Mouse (Mus musculus) spleen, postnatal 36 days (tissue): ENCODE results near the gene Slc10a7.
"Not testable (repeated sequence)": the region's sequence is repeated elsewhere in the genome, so short reads cannot be mapped to it uniquely, and the experiment has no call there.

ENCODE experiments used
- DNase-seq, 2 experiments: peaks; one replicate each; pipeline ENCODE4 v3.0.0; 2022; ENCODE audit warnings: low spot score in 2 of 2, mixed read lengths in 1 of 2

Gene Slc10a7

GRCm38 (mm10) chr8:78509273-78510031, at the start of gene Slc10a7:
Gene Slc10a7 (plus strand): TSS chr8:78509346.
- peak; percentile 79 to 83 for DNase-seq

GRCm38 (mm10) chr8:78463941-78464340, 45.2 kb upstream of the Slc10a7 start:
- DNase-seq: no peak

DNA sequence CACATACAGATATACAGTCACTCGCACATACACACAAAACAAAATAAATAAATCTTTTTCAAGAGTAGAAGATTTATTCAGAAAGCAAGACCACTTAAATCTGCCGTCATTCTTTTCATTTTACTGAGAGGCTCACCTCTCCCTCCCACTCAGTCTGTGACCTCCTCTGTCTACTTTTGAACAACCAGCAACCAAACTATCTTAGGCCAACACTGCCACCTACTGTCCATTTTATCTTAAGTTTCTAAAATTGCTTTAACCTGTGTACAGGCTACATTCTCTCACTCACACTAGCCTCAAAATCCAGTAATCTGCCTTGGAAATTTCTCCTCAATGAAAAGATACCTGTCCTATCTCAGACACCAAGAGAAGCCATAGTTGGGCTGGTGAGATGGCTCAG, 41.3 kb upstream of the Slc10a7 start:
- no peak for DNase-seq

DNA sequence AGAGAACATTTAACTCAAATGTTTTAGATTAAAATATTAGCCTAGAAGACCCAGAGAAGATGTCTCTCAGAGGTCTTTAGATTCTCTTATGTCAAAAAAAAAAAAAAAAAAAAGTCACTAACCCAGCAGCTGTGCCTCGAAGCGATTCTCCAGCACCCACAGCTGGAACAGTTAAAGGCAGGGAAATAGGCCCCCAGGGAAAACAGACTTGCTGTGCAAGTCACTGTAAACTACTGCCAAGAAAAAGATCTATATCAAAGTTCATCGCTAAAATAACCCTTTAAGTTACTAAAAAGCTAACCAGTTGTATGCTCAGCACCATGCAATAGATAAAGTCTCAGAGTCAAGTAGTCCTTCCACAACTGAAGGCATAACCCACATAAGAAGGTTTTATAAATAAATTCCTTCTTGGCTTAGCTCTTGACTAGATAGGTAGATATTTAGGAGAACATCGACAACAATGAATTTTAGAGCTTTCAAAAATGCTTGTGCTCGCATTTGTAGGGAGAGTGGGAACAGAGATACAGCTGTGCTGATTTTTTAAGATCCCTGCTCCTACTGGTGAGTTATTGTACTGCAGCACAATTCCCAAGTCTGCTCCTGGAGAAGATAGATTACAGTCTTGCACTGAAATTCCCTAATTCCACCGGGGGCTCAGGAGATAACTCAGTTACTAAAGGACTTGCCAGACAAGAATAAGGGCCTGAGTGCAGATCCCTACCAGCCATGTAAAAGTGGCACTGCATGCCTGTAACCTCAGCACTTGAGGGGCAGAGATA, 31.9 kb upstream of the Slc10a7 start:
- no peak for DNase-seq

- no peak for DNase-seq
Measured at GRCm38 (mm10) chr8:78489733-78490132, 19.4 kb upstream of the Slc10a7 start.

GRCm38 (mm10) chr8:78493031-78493430, 16.1 kb upstream of the Slc10a7 start:
- no peak for DNase-seq

DNA sequence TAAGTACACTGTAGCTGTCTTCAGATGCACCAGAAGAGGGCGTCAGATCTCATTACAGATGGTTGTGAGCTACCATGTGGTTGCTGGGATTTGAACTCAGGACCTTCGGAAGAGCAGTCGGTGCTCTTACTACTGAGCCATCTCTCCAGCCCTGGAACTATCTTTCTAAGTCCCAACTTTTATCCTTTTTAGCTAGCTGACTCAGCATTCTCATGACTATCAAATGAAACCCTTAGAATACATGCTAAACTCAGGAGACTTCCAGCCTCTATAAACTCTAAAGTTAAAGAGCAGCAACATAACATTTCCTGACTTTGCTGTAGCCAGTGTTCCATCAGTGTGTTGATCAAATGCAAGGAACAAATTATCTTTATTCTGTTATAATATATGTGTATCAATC, 12.9 kb upstream of the Slc10a7 start:
- DNase-seq: not testable (repeated sequence)

- no peak for DNase-seq
Measured at GRCm38 (mm10) chr8:78502706-78503105, 6.4 kb upstream of the Slc10a7 start.

DNA sequence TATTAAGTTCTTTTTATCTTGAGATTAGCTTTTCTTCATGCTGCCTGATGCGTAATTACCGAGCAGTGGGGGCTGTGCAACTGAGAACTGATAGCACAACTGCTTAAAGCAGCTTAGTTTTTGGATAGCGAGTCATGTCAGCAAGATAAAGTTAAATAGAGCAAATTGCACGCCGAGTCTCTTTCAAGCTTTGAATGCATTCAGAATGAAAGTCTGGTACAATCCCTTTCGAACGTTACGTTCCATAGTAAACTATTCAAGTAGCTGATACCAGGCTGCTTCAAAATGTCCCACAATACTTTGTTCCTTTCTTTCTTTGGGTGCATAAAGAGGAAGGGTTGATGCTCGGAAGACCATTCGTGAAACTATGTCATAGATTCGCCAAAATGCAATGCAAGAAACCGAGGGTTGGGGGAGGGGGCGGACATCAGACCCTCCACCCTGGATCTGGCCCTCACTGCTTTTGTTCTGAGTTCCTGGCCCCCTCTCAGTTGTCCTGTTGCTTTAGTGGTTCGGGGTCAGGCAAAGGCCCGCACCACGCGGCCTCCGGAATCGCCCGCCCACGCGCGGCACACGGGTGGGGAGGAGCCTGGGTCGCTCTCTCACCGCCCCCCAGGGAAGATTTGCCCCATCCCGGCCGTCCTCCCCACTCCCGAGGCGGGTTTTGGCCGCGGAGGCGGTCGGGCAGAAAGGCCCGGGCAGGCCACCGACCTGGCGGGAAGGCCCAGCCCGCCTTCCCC, 997 bp upstream of the Slc10a7 start:
- DNase-seq: peak; percentile 39 to 44

- peak; percentile 81 to 85 for DNase-seq
Measured at GRCm38 (mm10) chr8:78508719-78509272, 350 bp upstream of the Slc10a7 start, which contains the start of gene Rbmxl1. Gene Rbmxl1 (minus strand): TSS chr8:78508898.

GRCm38 (mm10) chr8:78510094-78510493, 948 bp downstream of the Slc10a7 start:
- DNase-seq: peak in 1 of 2 experiments; percentile 4

- DNase-seq: no peak
Measured at GRCm38 (mm10) chr8:78510926-78511325, 1.8 kb downstream of the Slc10a7 start.

DNA sequence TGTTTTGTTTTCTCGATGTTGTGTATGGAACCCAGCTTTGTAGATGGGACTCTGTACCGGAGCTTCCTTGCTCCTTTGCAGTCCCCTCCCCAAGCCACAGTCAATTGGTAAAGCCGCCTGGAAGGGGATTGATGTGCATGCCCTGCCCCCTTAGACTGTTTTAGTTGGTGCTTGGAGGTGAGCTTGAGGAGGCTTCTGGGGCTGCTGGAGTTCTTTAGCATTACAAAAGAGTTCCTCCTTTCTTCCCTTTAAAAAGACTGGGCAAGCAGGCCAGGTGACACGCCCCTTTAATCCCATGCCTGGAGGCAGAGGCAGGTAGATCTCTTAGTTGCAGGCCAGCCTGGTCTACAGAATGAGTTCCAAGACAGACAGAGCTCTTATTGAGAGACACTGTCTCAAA, 4.0 kb downstream of the Slc10a7 start:
- no peak for DNase-seq

DNA sequence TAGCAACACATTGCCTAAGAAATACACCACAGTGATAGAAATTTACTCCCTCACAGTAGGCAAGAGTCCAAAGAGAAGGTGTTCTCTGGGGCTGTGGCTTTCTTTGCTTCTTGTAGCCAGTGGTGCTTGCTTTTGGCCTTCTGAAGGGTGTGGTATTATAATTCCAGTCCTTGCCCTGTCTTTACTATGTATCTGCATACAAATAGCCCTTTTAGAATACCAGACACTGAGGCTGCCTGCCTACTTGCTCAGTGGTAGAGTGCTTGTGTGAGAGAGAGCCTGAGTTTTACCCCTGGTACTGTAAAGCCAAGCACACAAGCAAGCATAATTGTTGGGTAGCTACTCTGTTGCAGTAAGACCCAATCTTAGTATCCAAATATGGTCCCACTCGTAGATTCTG, 5.6 kb downstream of the Slc10a7 start:
- no peak for DNase-seq

GRCm38 (mm10) chr8:78515132-78515531, 6.0 kb downstream of the Slc10a7 start:
- DNase-seq: no peak

DNA sequence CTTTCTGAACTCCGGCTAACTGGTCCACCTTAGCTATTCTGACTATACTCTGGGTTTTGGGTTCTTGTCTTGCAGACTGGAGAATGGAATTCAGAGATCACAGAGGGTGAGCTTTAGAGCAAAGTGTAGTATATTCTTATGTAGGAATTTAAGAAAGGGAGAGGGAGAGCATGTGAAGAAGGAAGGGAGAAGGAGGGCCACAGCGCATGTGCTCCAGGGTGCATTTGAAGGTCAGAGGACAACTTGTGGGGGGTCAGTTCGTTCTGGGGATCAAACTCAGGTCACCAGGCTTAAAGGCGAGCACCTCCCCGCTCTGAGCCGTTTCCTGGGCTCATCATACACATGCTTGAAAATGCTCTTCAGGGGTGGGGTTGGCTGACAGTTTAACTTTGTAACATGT, 24.8 kb downstream of the Slc10a7 start:
- no peak for DNase-seq

DNA sequence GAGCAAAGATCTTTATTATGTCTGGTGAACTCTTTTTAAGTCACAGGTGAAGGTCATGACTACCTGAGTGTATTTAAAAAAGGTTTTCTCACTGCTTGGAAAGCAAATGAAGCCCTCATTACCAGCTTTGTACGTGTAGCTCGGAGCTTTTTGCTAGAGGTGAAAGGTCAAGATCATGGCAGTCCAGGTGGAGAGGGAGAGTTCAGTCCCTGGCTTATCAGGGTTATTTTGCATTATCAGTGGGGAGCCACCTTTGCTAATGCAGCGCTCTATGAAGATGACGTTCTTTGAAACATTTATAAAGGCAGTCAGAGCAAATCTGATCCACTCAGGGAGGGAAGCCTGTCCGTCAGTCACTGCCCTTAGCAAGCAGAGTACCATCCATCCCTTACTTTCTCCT, 27.6 kb downstream of the Slc10a7 start:
- DNase-seq: no peak

GRCm38 (mm10) chr8:78537795-78538194, 28.6 kb downstream of the Slc10a7 start:
- DNase-seq: no peak

GRCm38 (mm10) chr8:78542670-78543069, 33.5 kb downstream of the Slc10a7 start:
- DNase-seq: not testable (repeated sequence)

DNA sequence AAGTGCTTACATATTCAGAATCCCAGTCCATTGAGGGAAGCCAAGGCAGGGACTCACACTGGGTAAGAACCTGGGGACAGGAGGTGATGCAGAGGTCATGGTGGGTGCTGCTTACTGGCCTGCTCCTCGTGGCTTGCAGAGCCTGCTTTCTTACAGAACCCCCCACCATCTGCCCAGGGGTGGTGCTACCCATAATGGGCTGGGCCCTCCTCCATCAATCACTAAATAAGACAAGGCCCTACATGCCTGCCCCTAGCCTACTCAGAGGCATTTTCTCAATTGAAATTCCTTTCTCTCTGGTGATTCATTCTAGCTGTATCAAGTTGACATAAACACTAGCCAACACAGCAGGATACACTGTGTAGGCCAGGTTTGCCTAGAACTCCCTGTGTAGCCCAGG, 34.5 kb downstream of the Slc10a7 start:
- DNase-seq: no peak

GRCm38 (mm10) chr8:78544545-78544944, 35.4 kb downstream of the Slc10a7 start:
- DNase-seq: no peak
